Mouse (Mus musculus): ENCODE results near the gene Akr1c21. TPM values are rescaled to one million over a fixed set of nuclear protein-coding genes. Genes with fewer than 3 reads are reported as not detected.
"Not testable (repeated sequence)": the region's sequence is repeated elsewhere in the genome, so short reads cannot be mapped to it uniquely, and the experiment has no call there.

The Akr1c21 gene
- not detected in 2 replicates for polyA plus RNA-seq (2012; rRNA removed)

DNA sequence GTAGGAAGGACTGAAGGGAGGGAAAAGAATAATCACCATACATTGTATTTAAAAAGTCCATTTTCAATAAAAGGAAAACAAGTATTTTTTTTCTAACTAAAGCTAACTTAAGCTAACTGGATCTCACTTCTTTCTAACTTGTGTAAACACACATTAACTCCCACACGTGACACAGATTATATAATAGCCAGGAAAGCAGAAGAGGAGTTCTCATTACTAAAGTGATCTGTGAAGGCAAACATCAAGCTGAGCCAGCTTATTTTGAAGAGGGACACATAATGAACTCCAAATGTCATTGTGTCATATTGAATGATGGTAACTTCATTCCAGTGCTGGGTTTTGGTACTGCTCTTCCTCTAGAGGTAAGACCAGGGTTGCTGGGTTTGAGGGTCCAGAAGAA is at the start of gene Akr1c21:
TSS of gene Akr1c21 (plus strand) at position 205 of the 400 bp plus-strand sequence.
- DNase-seq (ENCODE audit: low read depth) = no peak
- TF ChIP-seq CTCF (IDR thresholded peaks at IDR 0.05; ENCODE audit: borderline replicate concordance, extremely low read depth, insufficient read depth, insufficient read length) (no peak), POLR2A (IDR thresholded peaks at IDR 0.05; ENCODE audit: borderline replicate concordance, extremely low read depth, insufficient read depth, insufficient read length, poor library complexity, severe bottlenecking) (no peak)

- TF ChIP-seq CTCF (IDR thresholded peaks at IDR 0.05; ENCODE audit: borderline replicate concordance, extremely low read depth, insufficient read depth, insufficient read length) (no peak), POLR2A (IDR thresholded peaks at IDR 0.05; ENCODE audit: borderline replicate concordance, extremely low read depth, insufficient read depth, insufficient read length, poor library complexity, severe bottlenecking) (no peak)
- DNase-seq (ENCODE audit: low read depth) = no peak
These were observed 14.7 kb upstream of the Akr1c21 start for GRCm38 (mm10) chr13:4559143-4559542.

GRCm38 (mm10) chr13:4560500-4560899 is 13.4 kb upstream of the Akr1c21 start:
- no peak for TF ChIP-seq POLR2A (IDR thresholded peaks at IDR 0.05; ENCODE audit: borderline replicate concordance, extremely low read depth, insufficient read depth, insufficient read length, poor library complexity, severe bottlenecking)
- no peak for TF ChIP-seq CTCF (IDR thresholded peaks at IDR 0.05; ENCODE audit: borderline replicate concordance, extremely low read depth, insufficient read depth, insufficient read length)
- DNase-seq (ENCODE audit: low read depth) = no peak

DNA sequence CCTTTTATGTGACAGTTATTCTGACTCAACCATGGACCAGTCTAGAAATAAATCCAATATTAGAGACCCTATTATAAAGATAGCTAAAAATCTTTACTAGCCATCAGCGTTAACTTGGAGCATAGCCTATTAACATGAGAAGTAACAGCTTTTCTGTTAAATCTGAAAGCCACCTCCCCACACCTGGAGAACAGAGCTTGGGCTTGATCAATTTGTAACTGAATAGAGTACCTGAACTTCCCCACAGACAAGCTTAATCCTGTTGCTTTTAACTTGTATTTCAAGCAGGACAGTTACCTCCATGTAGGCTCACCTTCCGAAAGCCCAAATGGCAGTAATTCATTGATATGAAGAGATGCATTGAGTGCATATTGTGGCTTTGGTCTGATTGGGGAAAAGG is 7.9 kb upstream of the Akr1c21 start:
- DNase-seq (ENCODE audit: low read depth) = no peak
- TF ChIP-seq POLR2A (IDR thresholded peaks at IDR 0.05; ENCODE audit: borderline replicate concordance, extremely low read depth, insufficient read depth, insufficient read length, poor library complexity, severe bottlenecking) (no peak), CTCF (IDR thresholded peaks at IDR 0.05; ENCODE audit: borderline replicate concordance, extremely low read depth, insufficient read depth, insufficient read length) (no peak)

DNA sequence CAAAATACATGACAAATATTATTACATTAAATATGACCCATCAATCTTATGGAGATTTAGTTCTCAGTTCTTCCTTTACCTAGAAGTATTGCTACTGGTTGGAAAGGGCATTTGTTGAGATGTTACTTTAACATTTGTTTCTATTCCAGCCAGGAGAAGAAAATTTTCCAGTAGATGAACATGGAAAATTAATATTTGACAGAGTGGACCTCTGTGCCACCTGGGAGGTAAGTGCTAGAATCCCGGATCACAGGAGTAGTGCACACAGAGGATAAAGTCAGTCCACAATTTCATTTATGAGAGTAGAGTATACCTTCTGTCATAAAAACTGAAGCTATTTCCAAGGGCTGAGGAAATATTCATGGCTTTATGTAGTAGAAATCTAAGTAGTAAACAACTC is 3.0 kb downstream of the Akr1c21 start:
- TF ChIP-seq CTCF (IDR thresholded peaks at IDR 0.05; ENCODE audit: borderline replicate concordance, extremely low read depth, insufficient read depth, insufficient read length) (no peak), POLR2A (IDR thresholded peaks at IDR 0.05; ENCODE audit: borderline replicate concordance, extremely low read depth, insufficient read depth, insufficient read length, poor library complexity, severe bottlenecking) (no peak)
- no peak for DNase-seq (ENCODE audit: low read depth)

- not testable (repeated sequence) for DNase-seq (ENCODE audit: low read depth)
These were observed 29.6 kb downstream of the Akr1c21 start for GRCm38 (mm10) chr13:4603431-4603830.

DNA sequence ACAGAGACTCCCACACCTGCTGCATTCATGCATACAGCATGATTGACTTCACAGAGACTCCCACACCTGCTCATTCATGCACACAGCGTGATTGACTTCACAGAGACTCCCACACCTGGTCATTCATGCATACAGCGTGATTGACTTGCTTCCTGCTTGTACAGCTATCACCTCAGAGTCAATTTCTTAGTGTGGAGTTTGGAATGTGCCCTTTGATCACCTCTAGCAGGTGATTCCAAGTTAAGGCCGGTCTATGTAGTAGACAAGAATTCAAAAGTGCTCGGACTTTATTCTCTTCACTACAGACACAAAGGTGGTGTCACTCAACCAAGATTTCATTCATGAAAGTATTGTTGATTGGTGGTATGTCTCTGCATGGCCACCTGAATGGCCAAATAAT is 32.9 kb downstream of the Akr1c21 start:
- TF ChIP-seq POLR2A (IDR thresholded peaks at IDR 0.05; ENCODE audit: borderline replicate concordance, extremely low read depth, insufficient read depth, insufficient read length, poor library complexity, severe bottlenecking) = no peak
- TF ChIP-seq CTCF (IDR thresholded peaks at IDR 0.05; ENCODE audit: borderline replicate concordance, extremely low read depth, insufficient read depth, insufficient read length) = no peak
- DNase-seq (ENCODE audit: low read depth) = no peak

DNA sequence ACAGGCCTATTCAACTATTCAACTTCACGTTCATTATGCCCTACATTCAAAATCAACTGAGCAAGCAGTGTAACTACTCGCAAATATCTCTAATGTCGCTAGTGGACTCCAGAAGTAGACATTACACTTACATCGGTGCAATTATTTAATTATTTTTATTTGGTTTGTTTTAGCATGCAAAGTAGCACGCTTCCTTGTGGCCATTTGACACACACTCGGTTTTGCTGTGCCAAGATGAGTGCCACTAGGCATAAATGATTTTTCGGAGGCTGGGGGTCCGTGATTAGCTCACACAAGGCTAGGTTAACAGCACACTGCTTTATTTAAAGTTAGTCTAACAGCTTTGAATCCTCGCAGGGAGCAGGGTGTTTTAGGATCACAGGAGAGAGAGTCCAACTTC is 34.7 kb downstream of the Akr1c21 start:
- no peak for DNase-seq (ENCODE audit: low read depth)
- no peak for TF ChIP-seq CTCF (IDR thresholded peaks at IDR 0.05; ENCODE audit: borderline replicate concordance, extremely low read depth, insufficient read depth, insufficient read length)
- TF ChIP-seq POLR2A (IDR thresholded peaks at IDR 0.05; ENCODE audit: borderline replicate concordance, extremely low read depth, insufficient read depth, insufficient read length, poor library complexity, severe bottlenecking) = no peak

DNA sequence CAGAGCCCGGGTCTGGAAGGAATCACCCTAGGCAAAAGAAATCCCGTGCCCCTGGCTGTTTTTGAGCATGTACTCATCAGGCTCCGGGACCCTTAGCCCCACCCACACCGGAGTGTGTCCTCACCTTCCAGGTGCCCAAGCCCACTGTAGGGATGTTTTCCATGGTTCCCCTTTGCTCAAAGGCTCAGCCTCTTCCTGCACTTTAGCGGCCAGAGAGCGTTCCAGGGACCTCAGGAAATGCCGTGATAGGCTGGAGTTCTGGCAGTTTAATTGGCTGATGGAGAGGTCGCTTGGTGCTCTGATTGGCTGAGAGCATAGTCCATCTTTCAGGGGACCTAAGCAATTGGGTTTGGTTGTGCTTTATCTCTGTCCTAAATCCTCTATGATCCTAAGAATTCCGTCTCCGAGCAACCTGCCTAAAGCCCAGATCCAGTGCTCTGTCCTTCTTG is 35.1 kb downstream of the Akr1c21 start, which contains the start of gene Akr1e1:
TSS of gene Akr1e1 (minus strand) at position 214 of the 449 bp plus-strand sequence.
- DNase-seq (ENCODE audit: low read depth) = peak; percentile 98
- TF ChIP-seq POLR2A (IDR thresholded peaks at IDR 0.05; ENCODE audit: borderline replicate concordance, extremely low read depth, insufficient read depth, insufficient read length, poor library complexity, severe bottlenecking) (0 out of 2 replicates have a peak, but pooled peaks have one; percentile 26), CTCF (IDR thresholded peaks at IDR 0.05; ENCODE audit: borderline replicate concordance, extremely low read depth, insufficient read depth, insufficient read length) (no peak)

- DNase-seq (ENCODE audit: low read depth) = peak; percentile 50
- no peak for TF ChIP-seq POLR2A (IDR thresholded peaks at IDR 0.05; ENCODE audit: borderline replicate concordance, extremely low read depth, insufficient read depth, insufficient read length, poor library complexity, severe bottlenecking)
- TF ChIP-seq CTCF (IDR thresholded peaks at IDR 0.05; ENCODE audit: borderline replicate concordance, extremely low read depth, insufficient read depth, insufficient read length) = no peak
These were observed 37.0 kb downstream of the Akr1c21 start for GRCm38 (mm10) chr13:4610902-4611301.

Other genes with a start within 250 kb of the Akr1c21 start
- gene Akr1c6, start 139.8 kb upstream of the Akr1c21 start, polyA plus RNA-seq (2012; rRNA removed) = not detected in 2 replicates
- not detected in 2 replicates for gene Akr1c20, start 50.7 kb upstream of the Akr1c21 start, polyA plus RNA-seq (2012; rRNA removed)
- gene Akr1e1, start 35.1 kb downstream of the Akr1c21 start, polyA plus RNA-seq (2012; rRNA removed) = 18.0 and 19.8 TPM in 2 replicates

Measured in brain, embryonic 14.5 days (tissue).